In the genomic region with DNA sequence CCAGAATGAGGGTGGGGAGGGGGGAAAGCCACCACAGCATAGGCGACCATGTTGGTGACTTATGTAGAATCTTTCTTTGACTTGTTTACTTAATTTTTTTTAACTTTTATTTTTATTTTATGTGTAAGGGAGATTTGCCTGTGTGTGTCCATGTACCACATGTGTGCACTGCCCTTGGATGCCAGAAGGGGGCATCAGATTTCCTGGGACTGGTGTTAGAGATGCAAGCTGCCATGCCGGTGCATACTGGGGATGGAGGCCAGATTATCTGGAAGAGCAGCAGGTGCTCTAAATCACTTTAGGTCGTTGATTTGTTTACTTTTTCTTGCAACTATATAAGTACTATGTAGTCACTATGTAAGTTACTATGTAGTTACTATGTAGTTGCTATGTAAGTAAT, we compare ENCODE assay signal across 16 mouse cellular contexts.
DNase-seq lines count a peak whose midpoint lies in the region; ATAC-seq and TF ChIP-seq lines count a peak whose summit lies in the region.
"Had no signal": no experiment of that assay in that cellular context is flagged by ENCODE, and none has a peak within 500 bp of the region (broad histone marks: within the 10 kb centered on the region; RNA-seq: fewer than 3 reads in every experiment).

No protein-coding gene starts in this region.

- no peak for TF ChIP-seq POLR2A in kidney, adult 2 months (IDR thresholded peaks at IDR 0.05; ENCODE audit: low read depth, low read length)
- TF ChIP-seq POLR2A in cortical plate, adult 2 months (IDR thresholded peaks at IDR 0.05; ENCODE audit: extremely low read depth, insufficient read depth, low read length) = no peak

- peak; percentile 36 for DNase-seq in adrenal gland, postnatal 14 days
- no peak for DNase-seq in adrenal gland, postnatal 36 days
- no peak for DNase-seq in kidney, adult 2 months
- DNase-seq in kidney, adult 9 months = no peak
- no peak for DNase-seq in lung, embryonic 14.5 days
- no peak for DNase-seq in lung, postnatal 4 days
- DNase-seq in T-cell, adult 2 months (ENCODE audit: low spot score) = no peak
- DNase-seq: cerebellum, postnatal 36 days; gastrocnemius, postnatal 10 days; kidney, postnatal 25 days; right cerebral cortex, postnatal 4 days had no signal

- no peak overlapping the region for H3K4me3 ChIP-seq in kidney, adult 2 months (ENCODE audit: insufficient read depth, low read depth, low read length)
- no peak overlapping the region for H3K4me3 ChIP-seq in lung, embryonic 14.5 days (ENCODE audit: low read depth, low read length)
- H3K4me3 ChIP-seq in cortical plate, adult 2 months (ENCODE audit: insufficient read depth, low read length) = no peak overlapping the region
- H3K4me3 ChIP-seq: limb, embryonic 10.5 days; lung, embryonic 15.5 days; megakaryocyte, embryonic 14.5 days had no signal

- no peaks in the 10 kb centered on the region for H3K27me3 ChIP-seq in kidney, adult 2 months (replicated peaks; ENCODE audit: control insufficient read depth, insufficient read depth, low read length)
- peaks cover 10% of the 10 kb centered on the region; the same call in 1 of the 2 replicates for H3K27me3 ChIP-seq in lung, embryonic 14.5 days (ENCODE audit: insufficient read depth, low read length)

- H3K9ac ChIP-seq in lung, embryonic 14.5 days = no peak overlapping the region
- H3K9ac ChIP-seq: lung, embryonic 15.5 days had no signal

- no peaks in the 10 kb centered on the region for H3K36me3 ChIP-seq in kidney, adult 2 months (ENCODE audit: control insufficient read depth, insufficient read depth, low read length)
- no peaks in the 10 kb centered on the region for H3K36me3 ChIP-seq in lung, embryonic 14.5 days (ENCODE audit: insufficient read depth)
- H3K36me3 ChIP-seq: limb, embryonic 10.5 days; lung, embryonic 15.5 days had no signal

- 78% methylated on average over 3 of the region's 3 CpGs for WGBS in kidney, adult 2 months
- 45% methylated on average over 3 of the region's 3 CpGs for WGBS in lung, embryonic 14.5 days

- H3K4me2 ChIP-seq in lung, embryonic 14.5 days = no peak overlapping the region
- H3K4me2 ChIP-seq: heart, embryonic 11.5 days; lung, embryonic 15.5 days had no signal

- no peaks in the 10 kb centered on the region for H3K4me1 ChIP-seq in kidney, adult 2 months (ENCODE audit: control insufficient read depth, insufficient read depth, low read length)
- no peaks in the 10 kb centered on the region for H3K4me1 ChIP-seq in lung, embryonic 14.5 days (ENCODE audit: insufficient read depth)
- no peaks in the 10 kb centered on the region for H3K4me1 ChIP-seq in cortical plate, adult 2 months (ENCODE audit: control insufficient read depth, insufficient read depth, low read length)
- H3K4me1 ChIP-seq: megakaryocyte, embryonic 14.5 days had no signal

- H3K27ac ChIP-seq in kidney, adult 2 months (ENCODE audit: insufficient read depth, low read depth, low read length) = no peak overlapping the region
- H3K27ac ChIP-seq in lung, embryonic 14.5 days (ENCODE audit: low read depth) = no peak overlapping the region
- no peak overlapping the region for H3K27ac ChIP-seq in cortical plate, adult 2 months (ENCODE audit: insufficient read depth, low read length)
- H3K27ac ChIP-seq: limb, embryonic 10.5 days; lung, embryonic 15.5 days had no signal

- peak; percentile 28; the same call in 1 of the 2 replicates for TF ChIP-seq CTCF in kidney, adult 2 months (conservative IDR thresholded peaks at IDR 0.05; ENCODE audit: insufficient read depth, insufficient read length, low read depth, low read length)
- TF ChIP-seq CTCF in lung, embryonic 14.5 days (IDR thresholded peaks at IDR 0.05; ENCODE audit: low read depth) = peak; percentile 48
- TF ChIP-seq CTCF in cortical plate, adult 2 months (IDR thresholded peaks at IDR 0.05; ENCODE audit: extremely low read depth, insufficient read depth, low read length) = 0 out of 2 replicates have a peak, but pooled peaks have one; percentile 3

- ATAC-seq in lung, embryonic 14.5 days (ENCODE audit: insufficient read depth) = no peak

- no peaks in the 10 kb centered on the region for H3K9me3 ChIP-seq in lung, embryonic 14.5 days (ENCODE audit: low read depth, low read length)
- H3K9me3 ChIP-seq: limb, embryonic 10.5 days; lung, embryonic 15.5 days; megakaryocyte, embryonic 14.5 days had no signal
